Mouse (Mus musculus) hindbrain, postnatal 0 days (tissue): ENCODE results near the gene Fbxw2. TPM values are rescaled to one million over a fixed set of nuclear protein-coding genes. Genes with fewer than 3 reads are reported as not detected.
"Not testable (repeated sequence)": the region's sequence is repeated elsewhere in the genome, so short reads cannot be mapped to it uniquely, and the experiment has no call there.

Experiments used
- ATAC-seq: fragments of 200-750 bp; cut with Nextera tagmentation; 2 replicates; pipeline ENCODE4 v1.8.0; 2017; ENCODE audit warnings: mild to moderate bottlenecking, moderate TSS enrichment, moderate library complexity
- DNase-seq: peaks from one replicate; pipeline ENCODE4 v3.0.0-alpha.2; 2015; ENCODE audit warnings: low spot score
- H3K27ac ChIP-seq: fragments of 300-500 bp; sonication (generic); 2 replicates; pipeline ENCODE4 v1.5.1; 2014; ENCODE audit warnings: mild to moderate bottlenecking
- H3K27me3 ChIP-seq: fragments of 300-500 bp; sonication (generic); 2 replicates; pipeline ENCODE4 v1.6.1; 2014; ENCODE audit warnings: low read length, mixed read lengths; ENCODE audit not compliant: insufficient read depth
- H3K36me3 ChIP-seq: fragments of 300-500 bp; sonication (generic); 2 replicates; pipeline ENCODE4 v1.6.1; 2014; ENCODE audit warnings: low read length, mixed read lengths; ENCODE audit not compliant: insufficient read depth
- H3K4me1 ChIP-seq: fragments of 300-500 bp; sonication (generic); 2 replicates; pipeline ENCODE4 v1.6.1; 2014; ENCODE audit warnings: antibody characterized with exemption, low read length, mixed read lengths; ENCODE audit not compliant: insufficient read depth
- H3K4me2 ChIP-seq: fragments of 300-500 bp; sonication (generic); 2 replicates; pipeline ENCODE4 v1.6.1; 2014; ENCODE audit warnings: low read depth, mild to moderate bottlenecking, low read length, moderate library complexity, mixed read lengths
- H3K4me3 ChIP-seq: fragments of 300-500 bp; sonication (generic); 2 replicates; pipeline ENCODE4 v1.5.1; 2014; ENCODE audit warnings: low read length
- H3K9ac ChIP-seq: fragments of 300-500 bp; sonication (generic); replicated peaks from 2 replicates; pipeline ENCODE4 v1.6.1; 2014; ENCODE audit warnings: mild to moderate bottlenecking, low read length, moderate library complexity, mixed read lengths
- H3K9me3 ChIP-seq: fragments of 300-500 bp; sonication (generic); 2 replicates; pipeline ENCODE4 v1.6.1; 2016; ENCODE audit warnings: low read length, mixed read lengths
- CTCF ChIP-seq: IDR thresholded peaks from 2 replicates; pipeline ENCODE4 v1.5.1; 2016; ENCODE audit warnings: antibody characterized with exemption, control low read depth, low read depth
- whole genome bisulfite sequencing: fragments of 180-500 bp; shearing (Covaris S2); extraction: QIAGEN DNeasy Blood & Tissue Kit; methylation state at CpG from one replicate; pipeline ENCODE4 v1.1.7; 2014; 5-methylcytosine and 5-hydroxymethylcytosine counted together
- polyA plus RNA-seq: library from polyadenylated mRNA; unstranded; fragments of >200 nt; fragmentation: Nextera tagmentation; extraction: Ambion mirVana; gene quantifications from 2 replicates; pipeline ENCODE4 v1.2.1, GENCODE M21; 2015
- total RNA-seq: library from RNA; depleted of rRNA; stranded (reverse); fragments of >200 nt; gene quantifications from 2 replicates; pipeline ENCODE4 v1.2.3, GENCODE M21; 2014

The Fbxw2 gene
- total and polyA plus RNA-seq, 2 experiments from 2014 or later: 94.9 to 118 TPM

GRCm38 (mm10) chr2:34801516-34802482 lies 24.3 kb downstream of the Fbxw2 start:
- H3K9ac ChIP-seq: peak overlapping the region; percentile 74
- peak; percentile 99 for ATAC-seq
- H3K4me1 ChIP-seq: 0 out of 2 replicates have a peak, but pooled peaks cover 5% of the 10 kb centered on the region
- peak; percentile 45 for TF ChIP-seq CTCF
- H3K9me3 ChIP-seq: no peaks in the 10 kb centered on the region
- DNase-seq: peak; percentile 100
- no peaks in the 10 kb centered on the region for H3K27me3 ChIP-seq
- peak overlapping the region; percentile 96 for H3K27ac ChIP-seq
- H3K4me3 ChIP-seq: peak overlapping the region; percentile 65
- H3K36me3 ChIP-seq: no peaks in the 10 kb centered on the region; the same call in 1 of the 2 replicates
- H3K4me2 ChIP-seq: peak overlapping the region; percentile 69; the same call in 1 of the 2 replicates
- 5% methylated on average over 39 of the region's 39 CpGs for WGBS

- 0 out of 2 replicates have a peak, but pooled peaks cover 5% of the 10 kb centered on the region for H3K4me1 ChIP-seq
- H3K36me3 ChIP-seq: 0 out of 2 replicates have a peak, but pooled peaks cover under 1% of the 10 kb centered on the region
- 0 out of 2 replicates have a peak overlapping the region, but pooled peaks have one; percentile 69 for H3K4me3 ChIP-seq
- no peaks in the 10 kb centered on the region for H3K9me3 ChIP-seq
- ATAC-seq (no peak), DNase-seq (no peak)
- H3K27me3 ChIP-seq: no peaks in the 10 kb centered on the region
- no peak for TF ChIP-seq CTCF
- WGBS: 86% methylated on average over 7 of the region's 7 CpGs
- H3K27ac ChIP-seq: no peak overlapping the region
- peak overlapping the region; percentile 94; the same call in 1 of the 2 replicates for H3K4me2 ChIP-seq
- H3K9ac ChIP-seq: no peak overlapping the region
These were observed 25.7 kb downstream of the Fbxw2 start for GRCm38 (mm10) chr2:34800371-34800770.

GRCm38 (mm10) chr2:34799357-34800256 lies 26.5 kb downstream of the Fbxw2 start, which contains the start of gene Rabepk:
Gene Rabepk, minus strand, starts transcription at chr2:34799912.
- peak within 1 kb of the TSS; percentile 69 for H3K4me3 ChIP-seq
- H3K9ac ChIP-seq: peak within 1 kb of the TSS; percentile 67
- no peaks in the 10 kb centered on the region for H3K9me3 ChIP-seq
- H3K27ac ChIP-seq: peak within 1 kb of the TSS; percentile 11; the same call in 1 of the 2 replicates
- 0 out of 2 replicates have a peak, but pooled peaks cover 4% of the 10 kb centered on the region for H3K36me3 ChIP-seq
- ATAC-seq: peak; percentile 57
- peak; percentile 84 for DNase-seq
- peak within 1 kb of the TSS; percentile 94 for H3K4me2 ChIP-seq
- H3K27me3 ChIP-seq: no peaks in the 10 kb centered on the region
- no peak for TF ChIP-seq CTCF
- WGBS: 5% methylated on average over 43 of the region's 44 CpGs
- 0 out of 2 replicates have a peak, but pooled peaks cover 5% of the 10 kb centered on the region for H3K4me1 ChIP-seq

- H3K4me1 ChIP-seq: 0 out of 2 replicates have a peak, but pooled peaks cover 5% of the 10 kb centered on the region
- no peak overlapping the region for H3K4me3 ChIP-seq
- WGBS: 89% methylated on average over 7 of the region's 7 CpGs
- H3K27ac ChIP-seq: no peak overlapping the region
- no peaks in the 10 kb centered on the region for H3K9me3 ChIP-seq
- H3K4me2 ChIP-seq: no peak overlapping the region
- TF ChIP-seq CTCF: no peak
- ATAC-seq: no peak
- no peak overlapping the region for H3K9ac ChIP-seq
- no peak for DNase-seq
- H3K27me3 ChIP-seq: no peaks in the 10 kb centered on the region
- 0 out of 2 replicates have a peak, but pooled peaks cover 4% of the 10 kb centered on the region for H3K36me3 ChIP-seq
These were observed 30.7 kb downstream of the Fbxw2 start for GRCm38 (mm10) chr2:34795426-34795825.

GRCm38 (mm10) chr2:34794511-34794910 lies 31.6 kb downstream of the Fbxw2 start:
- TF ChIP-seq CTCF: no peak
- Histone ChIP-seq H3K27me3 (no peaks in the 10 kb centered on the region), H3K4me3 (no peak overlapping the region), H3K9me3 (no peaks in the 10 kb centered on the region), H3K27ac (no peak overlapping the region), H3K36me3 (0 out of 2 replicates have a peak, but pooled peaks cover 4% of the 10 kb centered on the region), H3K9ac (no peak overlapping the region), H3K4me2 (no peak overlapping the region), H3K4me1 (0 out of 2 replicates have a peak, but pooled peaks cover 5% of the 10 kb centered on the region)
- WGBS: 91% methylated on average over 2 of the region's 2 CpGs
- DNase-seq: no peak
- no peak for ATAC-seq

GRCm38 (mm10) chr2:34792543-34792942 lies 33.6 kb downstream of the Fbxw2 start:
- not testable (repeated sequence) for H3K4me2 ChIP-seq, H3K36me3 ChIP-seq, DNase-seq, H3K4me3 ChIP-seq, H3K4me1 ChIP-seq, H3K27ac ChIP-seq, H3K9ac ChIP-seq, H3K9me3 ChIP-seq, H3K27me3 ChIP-seq, ATAC-seq
- 89% methylated on average over 2 of the region's 2 CpGs for WGBS
- 0 out of 2 replicates have a peak, but pooled peaks have one; percentile 14 for TF ChIP-seq CTCF
